In the genomic region with DNA sequence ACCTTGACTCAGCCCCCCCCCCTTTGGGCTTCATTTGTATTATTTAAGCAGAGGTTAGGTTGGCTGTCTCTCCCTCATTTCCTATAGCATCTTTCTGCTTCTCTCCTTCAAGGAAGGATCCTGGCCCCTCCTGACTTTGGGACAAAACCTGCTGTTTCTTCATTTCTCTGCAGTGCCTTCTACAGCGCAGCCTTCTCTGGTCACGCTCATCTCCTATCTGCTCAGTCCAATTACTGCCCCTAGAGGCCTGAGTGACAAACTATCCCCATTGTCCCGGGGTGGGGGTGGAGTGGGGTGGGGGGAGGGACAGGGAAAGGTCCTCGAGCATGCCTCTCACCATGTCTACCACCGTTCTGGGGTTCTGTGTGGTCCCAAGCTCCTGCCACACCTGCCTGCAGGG, we compare ENCODE assay signal across 18 mouse cellular contexts. TPM values are rescaled to one million over a fixed set of nuclear protein-coding genes. Genes with fewer than 3 reads are reported as not detected.
DNase-seq lines count a peak whose midpoint lies in the region; ATAC-seq and TF ChIP-seq lines count a peak whose summit lies in the region.
"Had no signal": no experiment of that assay in that cellular context is flagged by ENCODE, and none has a peak within 500 bp of the region (broad histone marks: within the 10 kb centered on the region; RNA-seq: fewer than 3 reads in every experiment).

No protein-coding gene starts in this region.

- intact Hi-C loops in heart, postnatal 36 days (cut with DNase I) = no loop called here

- peaks cover 79% of the 10 kb centered on the region for H3K4me1 ChIP-seq in heart, embryonic 13.5 days
- H3K4me1 ChIP-seq in liver, embryonic 11.5 days (replicated peaks; ENCODE audit: control insufficient read depth, insufficient read depth, low read length) = peaks cover 71% of the 10 kb centered on the region
- H3K4me1 ChIP-seq in liver, postnatal 0 days (ENCODE audit: insufficient read depth) = peaks cover 46% of the 10 kb centered on the region
- H3K4me1 ChIP-seq in liver, embryonic 15.5 days (replicated peaks) = peaks cover 92% of the 10 kb centered on the region

- H3K27ac ChIP-seq in heart, embryonic 13.5 days (replicated peaks) = peak overlapping the region; percentile 54
- H3K27ac ChIP-seq in liver, embryonic 11.5 days (ENCODE audit: low read depth, low read length) = peak overlapping the region; percentile 14; the same call in 1 of the 2 replicates
- no peak overlapping the region for H3K27ac ChIP-seq in liver, postnatal 0 days (ENCODE audit: low read depth)
- peak overlapping the region; percentile 33; the same call in 1 of the 2 replicates for H3K27ac ChIP-seq in liver, embryonic 15.5 days (replicated peaks)
- H3K27ac ChIP-seq: forebrain, embryonic 12.5 days; midbrain, embryonic 15.5 days had no signal

- H3K27me3 ChIP-seq in heart, embryonic 13.5 days (replicated peaks) = no peaks in the 10 kb centered on the region
- H3K27me3 ChIP-seq in liver, embryonic 11.5 days (replicated peaks; ENCODE audit: control insufficient read depth, insufficient read depth, low read length) = no peaks in the 10 kb centered on the region
- no peaks in the 10 kb centered on the region for H3K27me3 ChIP-seq in liver, postnatal 0 days (ENCODE audit: insufficient read depth, low read length)
- H3K27me3 ChIP-seq in liver, embryonic 15.5 days = no peaks in the 10 kb centered on the region
- H3K27me3 ChIP-seq: forebrain, embryonic 12.5 days; heart, embryonic 15.5 days; midbrain, embryonic 15.5 days had no signal

- TF ChIP-seq EP300 in liver, postnatal 0 days (IDR thresholded peaks at IDR 0.05; ENCODE audit: low read depth) = no peak

- no peaks in the 10 kb centered on the region for H3K36me3 ChIP-seq in heart, embryonic 13.5 days
- H3K36me3 ChIP-seq in liver, embryonic 11.5 days (ENCODE audit: control insufficient read depth, insufficient read depth, low read length) = no peaks in the 10 kb centered on the region
- no peaks in the 10 kb centered on the region for H3K36me3 ChIP-seq in liver, postnatal 0 days (replicated peaks; ENCODE audit: insufficient read depth, low read length)
- no peaks in the 10 kb centered on the region for H3K36me3 ChIP-seq in liver, embryonic 15.5 days (replicated peaks)
- H3K36me3 ChIP-seq: forebrain, embryonic 12.5 days; heart, embryonic 15.5 days; midbrain, embryonic 15.5 days had no signal

- 49% methylated on average over 5 of the region's 5 CpGs for WGBS in heart, embryonic 13.5 days
- 56% methylated on average over 5 of the region's 5 CpGs for WGBS in liver, embryonic 11.5 days
- 65% methylated on average over 5 of the region's 5 CpGs for WGBS in liver, postnatal 0 days (ENCODE audit: insufficient replicate concordance)
- WGBS in liver, embryonic 15.5 days (ENCODE audit: insufficient replicate concordance) = 58% methylated on average over 5 of the region's 5 CpGs

- peak overlapping the region; percentile 54; the same call in 1 of the 2 replicates for H3K9ac ChIP-seq in heart, embryonic 13.5 days
- no peak overlapping the region for H3K9ac ChIP-seq in liver, embryonic 11.5 days (ENCODE audit: low read depth, low read length)
- no peak overlapping the region for H3K9ac ChIP-seq in liver, postnatal 0 days (replicated peaks)
- H3K9ac ChIP-seq in liver, embryonic 15.5 days = no peak overlapping the region
- H3K9ac ChIP-seq: forebrain, embryonic 12.5 days; heart, embryonic 15.5 days; midbrain, embryonic 15.5 days had no signal

- ATAC-seq in heart, embryonic 13.5 days (ENCODE audit: extremely low read depth, insufficient number of reproducible peaks, low FRiP score, low TSS enrichment) = no peak
- ATAC-seq in liver, embryonic 11.5 days (replicated peaks; ENCODE audit: low FRiP score) = no peak
- no peak for ATAC-seq in liver, postnatal 0 days
- no peak for ATAC-seq in liver, embryonic 15.5 days (ENCODE audit: insufficient read depth)
- ATAC-seq: hindbrain, embryonic 16.5 days; intestine, postnatal 0 days; midbrain, embryonic 15.5 days had no signal

- no peak for DNase-seq in heart, postnatal 36 days
- no peak for DNase-seq in liver, embryonic 11.5 days (ENCODE audit: low spot score)
- no peak for DNase-seq in liver, postnatal 0 days
- peak; percentile 57 for DNase-seq in R1 (ENCODE audit: low read depth, low spot score)
- DNase-seq in adrenal gland, adult 2 months = no peak
- DNase-seq: cerebellum, adult 8-10 months; gastrocnemius, postnatal 14 days; kidney, postnatal 10 days; thymus, postnatal 36 days had no signal

- no peak for TF ChIP-seq CTCF in liver, postnatal 0 days (IDR thresholded peaks at IDR 0.05; ENCODE audit: low read depth)

- no peak overlapping the region for H3K4me3 ChIP-seq in heart, embryonic 13.5 days
- H3K4me3 ChIP-seq in liver, embryonic 11.5 days (ENCODE audit: low read depth, low read length) = no peak overlapping the region
- H3K4me3 ChIP-seq in liver, postnatal 0 days (ENCODE audit: low read depth, low read length) = no peak overlapping the region
- H3K4me3 ChIP-seq in liver, embryonic 15.5 days (replicated peaks) = no peak overlapping the region
- H3K4me3 ChIP-seq: forebrain, embryonic 12.5 days; heart, embryonic 15.5 days; midbrain, embryonic 15.5 days; myocyte had no signal

- no peak overlapping the region for H3K4me2 ChIP-seq in heart, embryonic 13.5 days
- H3K4me2 ChIP-seq in liver, embryonic 11.5 days = no peak overlapping the region
- no peak overlapping the region for H3K4me2 ChIP-seq in liver, postnatal 0 days (ENCODE audit: low read depth, low read length)
- H3K4me2 ChIP-seq in liver, embryonic 15.5 days = no peak overlapping the region
- H3K4me2 ChIP-seq: forebrain, embryonic 12.5 days; heart, embryonic 15.5 days; midbrain, embryonic 15.5 days had no signal

- no peaks in the 10 kb centered on the region for H3K9me3 ChIP-seq in heart, embryonic 13.5 days
- no peaks in the 10 kb centered on the region for H3K9me3 ChIP-seq in liver, embryonic 11.5 days (ENCODE audit: control insufficient read depth, low read length)
- H3K9me3 ChIP-seq in liver, postnatal 0 days (ENCODE audit: low read length) = no peaks in the 10 kb centered on the region
- no peaks in the 10 kb centered on the region for H3K9me3 ChIP-seq in liver, embryonic 15.5 days (replicated peaks)
- H3K9me3 ChIP-seq: forebrain, embryonic 12.5 days; G1E; heart, embryonic 15.5 days; midbrain, embryonic 15.5 days had no signal

RNA-seq across cellular contexts. Expression of gene Slc9a1, which starts 27.8 kb away (rescaled TPM):
- 6.1 and 6.3 TPM in 2 replicates for polyA plus RNA-seq in heart, embryonic 13.5 days (2015; fragmentation: Nextera tagmentation; extraction: Ambion mirVana)
- 10 to 100 TPM; 17.6 to 18.8 TPM for total RNA-seq in heart, postnatal 36 days (2021)
- 6.9 and 7.7 TPM in 2 replicates for polyA plus RNA-seq in liver, embryonic 11.5 days (2014; fragmentation: Nextera tagmentation; extraction: Ambion mirVana)
- polyA plus RNA-seq in liver, postnatal 0 days (2015; fragmentation: Nextera tagmentation; extraction: Ambion mirVana) = 1.8 TPM in 2 replicates
- 2.9 and 3.0 TPM in 2 replicates for polyA plus RNA-seq in liver, embryonic 15.5 days (2015; fragmentation: Nextera tagmentation; extraction: Ambion mirVana)
- total RNA-seq in adrenal gland, adult 2 months (2021) = 10 to 100 TPM; 57.8 to 69.0 TPM
- polyA plus RNA-seq in adrenal gland, adult 2 months (2012; rRNA removed) = 104 and 127 TPM in 2 replicates

RNA-seq across cellular contexts. Expression of gene Wdtc1, which starts 44.0 kb away (rescaled TPM):
- polyA plus RNA-seq in heart, embryonic 13.5 days (2015; fragmentation: Nextera tagmentation; extraction: Ambion mirVana) = 11.3 and 11.9 TPM in 2 replicates
- total RNA-seq in heart, postnatal 36 days (2021) = 10 to 100 TPM; 82.0 to 88.2 TPM
- 14.0 and 14.5 TPM in 2 replicates for polyA plus RNA-seq in liver, embryonic 11.5 days (2014; fragmentation: Nextera tagmentation; extraction: Ambion mirVana)
- polyA plus RNA-seq in liver, postnatal 0 days (2015; fragmentation: Nextera tagmentation; extraction: Ambion mirVana) = 5.3 and 5.5 TPM in 2 replicates
- 8.1 and 8.5 TPM in 2 replicates for polyA plus RNA-seq in liver, embryonic 15.5 days (2015; fragmentation: Nextera tagmentation; extraction: Ambion mirVana)
- 10 to 100 TPM; 56.3 to 56.9 TPM for total RNA-seq in adrenal gland, adult 2 months (2021)
- 75.2 and 83.0 TPM in 2 replicates for polyA plus RNA-seq in adrenal gland, adult 2 months (2012; rRNA removed)

Comparison
In these comparisons a context has a peak if more than half of its experiments do, and no peak if none do; other contexts are left out.
1. RNA of gene Slc9a1, which starts 27.8 kb away (polyA plus RNA-seq): 104 to 127 TPM in adrenal gland, adult 2 months; 6.9 to 7.7 TPM in liver, embryonic 11.5 days, 6.1 to 6.3 TPM in heart, embryonic 13.5 days, 2.9 to 3.0 TPM in liver, embryonic 15.5 days and 1.8 TPM in liver, postnatal 0 days; every median in the first group is over 10 times any median in the second.